Mouse (Mus musculus): ENCODE data around the gene Wdr27. TPM values are rescaled to one million over a fixed set of nuclear protein-coding genes. Genes with fewer than 3 reads are reported as not detected.
"Not testable (repeated sequence)": the region's sequence is repeated elsewhere in the genome, so short reads cannot be mapped to it uniquely, and the experiment has no call there.

The Wdr27 gene
- 4.7 and 5.8 TPM in 2 replicates for polyA plus RNA-seq (2016; fragmentation: Nextera tagmentation; extraction: Ambion mirVana)

DNA sequence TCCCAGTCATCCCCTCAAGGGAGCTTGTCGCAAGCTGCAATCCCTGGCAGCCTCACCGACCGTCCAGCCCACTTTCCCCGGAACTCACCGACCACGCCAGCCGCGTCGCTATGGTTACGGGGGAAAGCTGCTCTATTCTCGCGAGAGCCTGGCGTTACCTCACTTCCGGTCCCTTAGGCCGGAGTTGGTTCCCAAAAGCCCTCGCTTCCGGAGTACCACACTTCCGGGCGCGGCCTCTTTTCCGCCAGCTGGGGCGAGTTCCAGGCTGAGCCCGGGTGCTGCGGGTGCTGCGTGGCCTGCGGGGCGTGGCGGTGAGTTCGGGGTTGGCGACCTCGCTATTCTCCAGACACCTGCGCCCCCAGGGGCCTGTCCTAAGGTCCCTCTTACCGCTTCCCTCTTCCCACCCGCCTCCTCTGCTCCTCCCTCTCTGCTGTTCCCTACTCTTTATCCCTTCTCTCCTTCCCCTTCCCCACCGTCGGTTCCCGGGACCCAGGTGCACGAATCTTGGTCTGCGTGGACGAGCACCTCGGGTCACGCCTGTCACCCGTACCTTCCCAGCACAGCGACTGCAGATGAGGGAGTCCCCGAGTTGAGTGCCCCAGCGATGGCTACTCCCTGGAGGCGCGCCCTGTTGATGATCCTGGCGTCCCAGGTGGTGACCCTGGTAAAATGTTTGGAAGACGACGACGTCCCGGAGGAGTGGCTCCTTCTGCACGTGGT, at the start of gene Wdr27, which contains the start of gene 1600012H06Rik:
Wdr27 (minus strand) TSS at position 150 of the 720 bp plus-strand sequence.
1600012H06Rik (plus strand) TSS at position 176 of the 720 bp plus-strand sequence.
- Histone ChIP-seq H3K4me3 (peak within 1 kb of the TSS; percentile 87), H3K9ac (peak within 1 kb of the TSS; percentile 83), H3K4me2 (replicated peaks) (peak within 1 kb of the TSS; percentile 95), H3K27ac (peak within 1 kb of the TSS; percentile 80), H3K36me3 (peaks cover 22% of the 10 kb centered on the region; the same call in 1 of the 2 replicates), H3K27me3 (no peaks in the 10 kb centered on the region), H3K9me3 (no peaks in the 10 kb centered on the region), H3K4me1 (peaks cover 16% of the 10 kb centered on the region)
- WGBS: under 1% methylated on average over 54 of the region's 54 CpGs
- peak; percentile 96 for ATAC-seq (ENCODE audit: insufficient number of reproducible peaks, insufficient read depth, low FRiP score, low TSS enrichment)

DNA sequence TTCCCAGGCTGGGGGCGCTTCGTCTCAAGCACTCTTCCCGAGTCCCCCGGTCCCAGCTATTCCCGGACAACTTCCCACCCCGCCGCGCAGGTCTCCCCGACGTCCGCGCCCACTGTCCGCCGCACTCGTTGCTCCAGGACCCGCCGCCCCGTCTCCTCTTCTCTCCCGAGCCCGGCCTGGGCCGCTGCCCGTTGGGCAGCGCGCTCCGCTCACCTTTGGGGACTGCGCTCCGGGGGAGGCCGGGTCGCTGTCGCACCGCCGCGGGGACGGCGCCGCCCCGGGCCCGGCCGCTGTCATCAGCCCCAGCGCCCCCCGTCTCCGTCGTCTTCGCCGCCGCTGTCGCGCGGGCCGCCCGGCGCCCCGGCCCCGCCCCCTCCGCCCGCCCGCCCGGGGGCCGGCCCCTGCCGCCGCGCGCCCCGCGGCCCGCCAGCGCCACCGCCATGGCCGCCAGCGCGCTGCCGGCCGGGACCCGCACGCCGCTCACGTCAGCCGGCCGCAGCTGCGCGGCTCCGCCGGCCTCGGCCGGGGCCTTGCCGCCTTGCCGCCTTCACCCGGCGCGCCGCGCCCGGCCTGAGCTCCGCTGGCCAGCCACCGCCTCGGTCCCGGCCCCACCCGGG, 49.7 kb upstream of the Wdr27 start:
- no CpG with 5 or more reads among the region's 98 CpGs for WGBS

GRCm38 (mm10) chr17:14990116-14990702, 47.3 kb upstream of the Wdr27 start:
- H3K9me3 ChIP-seq: not testable (repeated sequence)

More for the DNA sequence above, 49.7 kb upstream of the Wdr27 start:
- H3K9me3 ChIP-seq; H3K36me3 ChIP-seq; H3K4me1 ChIP-seq; H3K27me3 ChIP-seq; ATAC-seq (ENCODE audit: insufficient number of reproducible peaks, insufficient read depth, low FRiP score, low TSS enrichment); H3K27ac ChIP-seq; H3K4me2 ChIP-seq (replicated peaks); H3K4me3 ChIP-seq; H3K9ac ChIP-seq: not testable (repeated sequence)

GRCm38 (mm10) chr17:14978362-14979038, 35.5 kb upstream of the Wdr27 start, which contains the start of the genes 9030025P20Rik and Gm3417:
TSS of gene 9030025P20Rik (plus strand) at chr17:14978468.
TSS of gene Gm3417 (minus strand) at chr17:14978790.
- H3K4me2 ChIP-seq (replicated peaks); H3K27ac ChIP-seq; H3K4me1 ChIP-seq; H3K27me3 ChIP-seq; H3K4me3 ChIP-seq; H3K36me3 ChIP-seq; H3K9ac ChIP-seq; H3K9me3 ChIP-seq: not testable (repeated sequence)
- peak; percentile 96 for ATAC-seq (ENCODE audit: insufficient number of reproducible peaks, insufficient read depth, low FRiP score, low TSS enrichment)
- no CpG with 5 or more reads among the region's 60 CpGs for WGBS

More at GRCm38 (mm10) chr17:14990116-14990702, 47.3 kb upstream of the Wdr27 start:
- H3K4me2 ChIP-seq (replicated peaks); ATAC-seq (ENCODE audit: insufficient number of reproducible peaks, insufficient read depth, low FRiP score, low TSS enrichment); H3K4me3 ChIP-seq; H3K27ac ChIP-seq; H3K9ac ChIP-seq; H3K27me3 ChIP-seq; H3K36me3 ChIP-seq; H3K4me1 ChIP-seq: not testable (repeated sequence)
- WGBS: 73% methylated on average over 4 of the region's 5 CpGs

DNA sequence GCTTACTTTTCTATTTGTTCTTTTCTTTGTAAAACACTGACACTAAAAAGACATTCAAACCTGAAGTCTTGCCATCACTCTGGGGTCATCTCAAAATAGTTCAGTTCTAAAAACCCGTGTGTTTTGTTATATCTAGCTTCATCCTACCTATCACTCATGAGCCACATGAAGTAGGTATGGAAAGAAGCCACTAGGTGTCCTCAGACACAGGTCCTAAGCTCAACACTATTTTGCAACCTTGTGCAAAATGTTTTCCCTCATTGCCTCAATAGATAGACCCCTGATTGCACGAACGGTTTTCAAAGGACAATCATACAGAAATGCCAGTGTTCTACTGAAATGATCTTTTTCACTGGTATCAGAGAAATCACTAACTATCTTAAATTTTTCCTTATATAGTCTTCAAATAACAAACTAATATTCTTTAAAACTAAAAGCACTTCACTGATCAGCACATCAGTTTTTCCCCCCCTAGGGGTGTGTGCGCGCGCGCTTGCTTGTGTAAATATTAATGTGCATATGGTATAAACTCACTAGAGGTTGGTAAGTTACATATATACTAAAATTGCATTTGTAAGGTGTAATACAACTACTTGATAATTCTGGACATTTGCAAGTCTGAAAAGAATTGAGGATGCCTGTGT, 34.9 kb upstream of the Wdr27 start:
- H3K4me3 ChIP-seq, H3K4me1 ChIP-seq: not testable (repeated sequence)

GRCm38 (mm10) chr17:14968373-14968913, 25.5 kb upstream of the Wdr27 start:
- not testable (repeated sequence) for H3K4me1 ChIP-seq; H3K4me3 ChIP-seq; H3K4me2 ChIP-seq (replicated peaks); H3K36me3 ChIP-seq; H3K27me3 ChIP-seq; H3K9me3 ChIP-seq; H3K9ac ChIP-seq; ATAC-seq (ENCODE audit: insufficient number of reproducible peaks, insufficient read depth, low FRiP score, low TSS enrichment); H3K27ac ChIP-seq
- no CpG with 5 or more reads among the region's 6 CpGs for WGBS

More for the DNA sequence above, 34.9 kb upstream of the Wdr27 start:
- H3K9ac ChIP-seq; ATAC-seq (ENCODE audit: insufficient number of reproducible peaks, insufficient read depth, low FRiP score, low TSS enrichment); H3K27ac ChIP-seq; H3K4me2 ChIP-seq (replicated peaks); H3K36me3 ChIP-seq; H3K9me3 ChIP-seq; H3K27me3 ChIP-seq: not testable (repeated sequence)
- WGBS: 2% methylated on average over 4 of the region's 7 CpGs

DNA sequence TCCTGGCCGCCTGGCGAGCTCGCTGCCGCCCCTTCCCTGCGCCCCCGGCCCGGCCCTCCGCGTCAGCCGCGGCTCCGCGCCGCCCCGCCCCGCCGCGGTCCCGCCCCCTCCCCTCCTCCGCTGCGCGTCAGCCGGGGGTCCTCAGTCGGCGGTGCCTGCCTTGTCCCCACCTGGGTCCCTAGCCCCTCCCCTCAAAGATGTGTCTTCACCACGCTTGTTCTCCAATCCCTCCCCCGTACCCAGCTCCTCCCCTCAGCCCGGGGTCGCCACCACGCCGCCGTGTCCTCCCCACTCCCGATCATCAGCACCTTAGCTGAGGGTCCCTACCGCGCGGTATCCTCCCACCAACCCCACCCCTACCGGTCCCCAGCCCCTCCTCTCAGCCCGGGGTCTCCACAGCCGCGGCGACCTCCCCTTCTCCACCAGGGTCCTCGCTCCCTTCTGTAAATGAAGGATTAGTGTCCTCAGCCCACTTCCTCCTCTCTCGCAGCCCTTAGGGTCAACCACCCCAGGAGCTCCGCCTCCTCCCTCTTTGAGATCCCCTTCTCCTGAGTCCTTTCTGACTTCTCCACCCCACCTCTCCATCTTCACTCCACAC, 18.7 kb upstream of the Wdr27 start:
- not testable (repeated sequence) for H3K4me2 ChIP-seq (replicated peaks); H3K36me3 ChIP-seq; H3K4me3 ChIP-seq; H3K27ac ChIP-seq; H3K9ac ChIP-seq; H3K4me1 ChIP-seq; H3K9me3 ChIP-seq; H3K27me3 ChIP-seq
- peak; percentile 94 for ATAC-seq (ENCODE audit: insufficient number of reproducible peaks, insufficient read depth, low FRiP score, low TSS enrichment)
- WGBS: no CpG with 5 or more reads among the region's 44 CpGs

DNA sequence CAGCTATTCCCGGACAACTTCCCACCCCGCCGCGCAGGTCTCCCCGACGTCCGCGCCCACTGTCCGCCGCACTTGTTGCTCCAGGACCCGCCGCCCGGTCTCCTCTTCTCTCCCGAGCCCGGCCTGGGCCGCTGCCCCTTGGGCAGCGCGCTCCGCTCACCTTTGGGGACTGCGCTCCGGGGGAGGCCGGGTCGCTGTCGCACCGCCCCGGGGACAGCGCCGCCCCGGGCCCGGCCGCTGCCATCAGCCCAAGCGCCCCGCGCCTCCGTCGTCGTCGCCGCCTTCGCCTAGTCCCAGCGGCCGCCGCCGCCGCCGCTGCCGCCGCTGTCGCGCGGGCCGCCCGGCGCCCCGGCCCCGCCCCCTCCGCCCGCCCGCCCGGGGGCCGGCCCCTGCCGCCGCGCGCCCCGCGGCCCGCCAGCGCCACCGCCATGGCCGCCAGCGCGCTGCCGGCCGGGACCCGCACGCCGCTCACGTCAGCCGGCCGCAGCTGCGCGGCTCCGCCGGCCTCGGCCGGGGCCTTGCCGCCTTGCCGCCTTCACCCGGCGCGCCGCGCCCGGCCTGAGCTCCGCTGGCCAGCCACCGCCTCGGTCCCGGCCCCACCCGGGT, 18.1 kb upstream of the Wdr27 start, which contains the start of gene Phf10:
Phf10 (minus strand) TSS at position 323 of the 606 bp plus-strand sequence.
- not testable (repeated sequence) for H3K27me3 ChIP-seq, H3K4me1 ChIP-seq, H3K9me3 ChIP-seq, H3K36me3 ChIP-seq
- Histone ChIP-seq H3K4me2 (replicated peaks) (peak within 1 kb of the TSS; percentile 72), H3K9ac (peak within 1 kb of the TSS; percentile 71), H3K4me3 (peak within 1 kb of the TSS; percentile 72), H3K27ac (peak within 1 kb of the TSS; percentile 72; the same call in 1 of the 2 replicates)
- WGBS: under 1% methylated on average over 44 of the region's 100 CpGs
- peak; percentile 76 for ATAC-seq (ENCODE audit: insufficient number of reproducible peaks, insufficient read depth, low FRiP score, low TSS enrichment)

DNA sequence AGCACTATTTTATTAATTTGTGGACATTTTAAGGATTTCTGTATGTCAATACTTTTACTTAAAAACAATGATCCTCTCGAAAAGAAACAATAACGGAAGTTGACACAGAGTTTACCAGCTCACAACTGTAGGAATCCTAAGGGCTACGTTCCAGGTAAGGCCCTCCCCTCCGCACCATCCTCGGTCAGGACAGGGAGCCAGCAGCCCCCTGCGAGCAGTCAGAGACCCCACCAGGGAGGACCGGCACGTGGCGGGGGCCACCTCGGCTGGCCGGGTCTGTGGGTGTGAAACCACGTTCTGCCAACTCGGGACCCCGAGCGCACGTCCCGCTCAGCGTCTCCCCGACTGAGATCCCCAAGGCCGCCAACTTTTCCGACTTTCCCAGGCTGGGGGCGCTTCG, 17.6 kb upstream of the Wdr27 start:
- peak overlapping the region; percentile 72 for H3K4me3 ChIP-seq
- peak; percentile 23; the same call in 1 of the 2 replicates for ATAC-seq (ENCODE audit: insufficient number of reproducible peaks, insufficient read depth, low FRiP score, low TSS enrichment)
- peaks cover 7% of the 10 kb centered on the region for H3K4me1 ChIP-seq
- H3K27me3 ChIP-seq: no peaks in the 10 kb centered on the region
- H3K9ac ChIP-seq: peak overlapping the region; percentile 71
- peak overlapping the region; percentile 72 for H3K4me2 ChIP-seq (replicated peaks)
- H3K27ac ChIP-seq: no peak overlapping the region
- H3K9me3 ChIP-seq: no peaks in the 10 kb centered on the region
- 0 out of 2 replicates have a peak, but pooled peaks cover 4% of the 10 kb centered on the region for H3K36me3 ChIP-seq
- WGBS: 1% methylated on average over 23 of the region's 23 CpGs

- Histone ChIP-seq H3K9me3 (no peaks in the 10 kb centered on the region), H3K27me3 (no peaks in the 10 kb centered on the region), H3K36me3 (0 out of 2 replicates have a peak, but pooled peaks cover 4% of the 10 kb centered on the region), H3K4me2 (replicated peaks) (peak overlapping the region; percentile 72), H3K4me3 (peak overlapping the region; percentile 26; the same call in 1 of the 2 replicates), H3K27ac (no peak overlapping the region), H3K4me1 (peaks cover 7% of the 10 kb centered on the region), H3K9ac (peak overlapping the region; percentile 40)
- WGBS: 35% methylated on average over 3 of the region's 3 CpGs
- no peak for ATAC-seq (ENCODE audit: insufficient number of reproducible peaks, insufficient read depth, low FRiP score, low TSS enrichment)
These were observed 17.0 kb upstream of the Wdr27 start for GRCm38 (mm10) chr17:14959979-14960378.

Data from embryonic facial prominence, embryonic 12.5 days (tissue).